Mouse (Mus musculus) frontal cortex, adult 2 months (tissue): ENCODE data around the gene 1700003H04Rik. TPM values are rescaled to one million over a fixed set of nuclear protein-coding genes. Genes with fewer than 3 reads are reported as not detected.

Source experiments
- DNase-seq, 2 experiments: peaks; one replicate each; pipeline ENCODE4 v3.0.0; 2022; ENCODE audit warnings: low spot score in 1 of 2; ENCODE audit errors: extremely low spot score in 1 of 2
- polyA plus RNA-seq: library from polyadenylated mRNA; depleted of rRNA; stranded (reverse); fragments of >200 nt; gene quantifications from 2 replicates; pipeline ENCODE4 v1.2.3, GENCODE M21; 2012; rRNA removed

Gene 1700003H04Rik
- not detected in 2 replicates for polyA plus RNA-seq

DNA sequence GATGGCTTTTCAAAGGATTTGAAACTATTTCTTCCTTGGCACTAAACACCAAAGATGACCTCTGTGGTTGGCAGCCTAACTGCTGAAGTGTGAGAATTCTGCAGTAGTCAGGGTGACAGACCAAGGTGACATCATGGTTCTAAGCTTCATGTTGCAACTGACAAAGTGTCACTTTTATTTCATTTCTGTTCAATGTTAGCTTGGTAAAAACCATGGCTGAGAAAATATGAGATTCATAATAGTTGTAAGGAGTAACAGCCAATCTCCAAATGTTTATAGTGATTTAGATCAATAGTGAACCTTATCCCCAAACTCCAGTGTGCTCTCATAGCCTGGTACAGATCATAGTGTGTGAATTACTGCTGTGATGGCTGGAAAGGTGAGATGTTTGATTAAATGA lies at the start of gene 1700003H04Rik:
1700003H04Rik (minus strand) TSS at position 101 of the 400 bp plus-strand sequence.
- DNase-seq = no peak

DNA sequence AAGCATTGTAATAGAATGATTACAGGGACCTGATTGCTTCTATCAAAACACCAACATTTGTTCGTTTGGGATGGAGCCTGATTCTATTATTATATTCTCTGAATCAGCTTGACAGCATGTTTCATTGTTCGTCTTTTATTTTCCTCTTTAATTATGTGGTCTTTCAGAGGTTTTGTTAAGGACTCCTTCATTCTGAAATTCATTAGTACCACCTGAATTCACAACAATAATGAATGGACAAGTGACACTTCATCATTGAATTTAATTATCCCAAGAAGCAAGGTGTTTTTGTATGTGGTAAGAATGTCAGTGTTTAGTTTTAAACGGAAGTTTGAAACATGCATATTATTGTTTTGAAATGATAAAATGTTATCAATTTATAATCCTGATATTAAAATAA lies 42.1 kb upstream of the 1700003H04Rik start:
- no peak for DNase-seq

DNA sequence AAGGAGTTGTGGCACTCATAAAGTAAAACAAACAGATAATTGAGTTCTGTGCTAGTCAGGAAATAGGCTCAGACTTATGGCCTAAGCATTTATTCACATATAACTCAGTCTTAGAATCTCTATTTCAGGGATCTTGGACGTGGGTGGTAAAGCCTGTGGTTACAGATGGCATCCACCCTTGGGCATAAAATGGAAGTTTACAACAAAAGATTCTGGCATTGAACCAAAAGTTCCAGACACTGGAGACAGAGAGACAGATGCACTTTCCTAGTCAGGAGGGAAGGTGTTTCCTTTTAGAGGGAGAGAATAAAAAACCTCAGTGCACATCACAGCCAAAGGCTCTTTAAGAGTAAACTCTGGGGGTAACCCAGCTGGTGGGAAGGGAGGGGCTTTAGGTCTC lies 32.4 kb upstream of the 1700003H04Rik start:
- peak; percentile 80 to 85 for DNase-seq

DNA sequence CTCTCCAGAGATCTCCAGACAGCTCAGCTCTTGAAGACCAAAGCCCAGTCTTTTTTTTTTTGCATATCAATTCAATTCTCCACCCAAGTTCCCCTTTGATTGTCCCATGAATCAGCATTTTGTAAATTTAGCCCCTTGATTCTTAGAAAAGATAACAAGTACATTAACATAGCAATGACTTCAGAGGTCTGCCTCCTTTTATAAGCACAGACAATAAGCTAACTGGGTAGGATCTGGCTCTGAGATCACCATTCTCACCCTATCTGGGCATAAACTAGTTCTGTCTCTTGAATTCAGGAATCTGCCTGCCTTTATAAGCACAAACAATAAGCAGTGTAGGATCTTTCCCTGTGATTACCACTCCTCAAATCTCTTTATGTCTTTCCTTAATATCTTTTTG lies 29.1 kb upstream of the 1700003H04Rik start:
- DNase-seq = no peak

DNA sequence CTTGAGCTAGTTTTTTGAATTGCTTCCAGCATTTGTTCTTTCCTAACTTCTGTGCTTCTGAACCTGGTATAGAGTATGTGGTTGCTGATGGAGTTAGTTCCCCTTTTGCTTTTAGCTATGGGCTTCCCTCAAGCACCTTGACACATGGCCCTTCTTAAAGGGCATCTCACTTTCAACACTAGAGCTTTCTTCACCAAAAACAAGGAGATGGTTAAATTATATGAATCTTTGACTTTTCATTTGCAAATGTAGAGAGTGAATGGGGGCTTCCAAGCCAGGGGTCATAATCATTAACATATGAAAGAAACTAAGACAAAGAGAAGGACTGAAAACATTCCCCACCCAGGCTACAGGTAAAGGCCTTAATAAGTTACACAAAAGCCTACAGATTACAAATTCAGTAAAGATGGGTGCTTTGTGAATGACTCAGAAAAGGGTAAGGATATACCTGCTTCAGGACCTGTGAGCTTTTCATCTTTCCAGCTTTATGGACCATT lies 25.2 kb upstream of the 1700003H04Rik start:
- no peak for DNase-seq

DNA sequence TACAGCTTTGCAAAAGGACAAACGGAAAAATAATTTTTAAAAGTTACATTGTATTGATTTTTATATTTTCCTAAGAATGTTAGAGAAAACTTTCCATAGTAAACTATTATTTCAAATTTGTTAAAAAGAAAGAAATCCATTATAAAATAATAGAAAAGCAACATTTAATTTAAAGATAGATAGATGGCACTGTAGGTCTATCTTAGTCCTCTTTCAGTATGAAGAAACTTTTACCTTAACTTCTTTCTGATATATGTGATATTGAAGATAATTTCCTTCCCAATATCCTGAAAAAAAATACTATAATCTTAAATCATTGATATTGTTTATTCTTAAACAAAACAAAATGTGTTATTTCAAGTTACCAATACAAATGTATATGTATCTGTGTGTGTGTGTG lies 24.6 kb upstream of the 1700003H04Rik start:
- DNase-seq = no peak

DNA sequence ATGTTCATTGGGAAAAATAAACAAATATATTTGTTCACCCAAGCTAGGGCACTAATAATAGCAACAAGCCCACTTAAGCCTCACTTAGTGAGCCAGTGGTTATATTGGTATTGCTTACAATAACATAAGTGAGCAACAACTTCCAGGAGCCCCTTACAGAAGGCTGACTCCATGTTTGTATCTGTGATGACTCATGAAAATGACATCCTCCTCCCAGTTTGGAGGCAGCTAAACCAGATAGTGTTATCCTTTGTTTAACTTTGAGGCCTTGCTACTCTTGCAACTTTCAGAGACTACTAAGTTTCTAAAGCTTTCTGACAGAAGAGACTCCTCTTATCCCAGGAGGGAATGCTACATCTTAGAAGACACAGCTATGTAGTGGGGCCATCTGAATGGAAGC lies 16.9 kb upstream of the 1700003H04Rik start:
- DNase-seq = no peak

DNA sequence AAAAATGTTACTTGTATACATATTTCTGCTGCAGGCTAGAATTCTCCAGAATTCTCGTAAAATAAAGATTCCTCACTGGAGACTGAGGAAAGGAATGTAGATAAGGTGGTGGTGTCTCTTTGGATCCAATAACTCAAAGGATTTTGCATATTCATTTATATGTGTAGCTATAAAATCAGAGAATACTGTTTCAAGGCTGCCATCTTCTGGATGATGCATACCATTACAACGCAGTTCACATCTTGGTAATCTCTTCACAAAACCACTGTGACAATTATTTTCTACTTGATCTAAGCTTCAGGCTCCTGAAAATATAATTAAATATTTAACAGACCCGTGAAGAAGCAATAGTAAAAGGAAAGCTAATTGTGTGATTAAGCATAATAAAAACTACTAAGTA lies 6.6 kb upstream of the 1700003H04Rik start:
- DNase-seq = peak in 1 of 2 experiments; percentile 72

DNA sequence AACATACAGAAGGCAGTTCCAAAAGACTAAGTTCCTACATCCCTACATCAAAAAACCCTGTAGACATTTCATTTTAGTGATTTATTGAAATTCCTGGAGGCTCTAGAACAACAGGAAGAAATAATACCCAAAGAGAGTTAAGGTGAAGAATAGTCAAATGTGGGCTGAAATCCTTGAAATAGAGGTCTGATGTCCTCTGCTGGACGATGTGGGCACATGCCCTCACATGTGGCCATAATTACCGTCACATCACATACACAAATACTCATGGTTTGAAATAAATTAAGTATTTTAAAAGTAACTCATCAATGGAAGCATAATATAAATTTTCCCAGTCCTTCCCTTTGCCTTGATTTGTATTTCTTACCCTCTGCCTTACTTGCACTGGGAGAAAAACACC lies 4.9 kb upstream of the 1700003H04Rik start:
- no peak for DNase-seq

DNA sequence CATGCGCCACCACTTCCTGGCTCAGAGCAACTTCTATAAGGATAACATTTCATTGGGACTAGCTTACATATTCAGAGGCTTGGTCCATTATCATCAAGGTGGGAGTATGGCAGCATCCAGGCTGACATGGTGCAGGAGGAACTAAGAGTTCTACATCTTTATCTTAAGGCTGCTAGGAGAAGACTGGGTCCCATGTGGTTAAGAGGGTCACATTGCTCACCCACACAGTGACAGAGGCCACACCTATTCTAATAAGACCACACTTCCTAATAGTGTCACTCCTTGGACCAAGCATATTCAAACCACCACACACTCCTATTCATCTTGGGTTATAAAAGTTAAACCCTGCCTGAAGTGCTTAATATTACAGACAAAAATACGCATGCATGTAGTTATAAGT lies 23.6 kb downstream of the 1700003H04Rik start:
- no peak for DNase-seq

DNA sequence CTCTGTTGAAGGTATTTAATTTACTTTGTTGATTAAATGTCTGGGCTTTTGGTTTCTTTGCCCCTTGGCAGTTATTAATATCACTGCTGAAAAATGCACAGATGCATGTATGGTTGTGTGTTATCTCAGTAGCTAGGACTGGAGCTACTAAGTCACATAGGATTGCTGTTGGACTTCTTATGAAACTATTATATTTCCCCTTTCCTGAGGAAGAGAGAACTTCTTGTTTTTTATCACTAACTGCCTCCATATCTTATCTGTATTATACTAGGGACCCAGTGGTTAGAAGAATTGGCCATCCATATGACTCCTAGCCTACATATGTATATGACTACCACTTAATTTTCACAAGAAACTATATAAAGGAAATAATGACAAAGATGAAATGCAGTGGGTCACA lies 24.9 kb downstream of the 1700003H04Rik start:
- no peak for DNase-seq

DNA sequence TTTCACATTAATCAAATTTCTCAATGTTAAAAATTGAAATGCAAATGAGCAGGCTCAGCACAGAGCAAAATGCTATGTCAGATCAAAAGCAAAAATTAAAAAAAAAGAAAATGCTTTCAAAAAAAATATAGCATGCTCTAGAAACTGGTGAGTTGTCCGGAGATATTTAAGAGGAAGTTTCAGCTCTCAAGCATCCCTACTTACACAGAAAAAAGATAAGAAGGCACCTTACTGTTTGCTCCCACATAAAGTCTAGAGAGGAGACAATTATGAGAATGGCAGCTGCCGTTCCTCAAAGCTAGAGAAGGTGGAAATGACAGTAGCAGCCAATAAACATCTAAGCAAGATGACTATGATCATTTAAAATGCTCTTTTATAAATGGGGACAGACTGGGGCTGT lies 25.8 kb downstream of the 1700003H04Rik start:
- DNase-seq = no peak

DNA sequence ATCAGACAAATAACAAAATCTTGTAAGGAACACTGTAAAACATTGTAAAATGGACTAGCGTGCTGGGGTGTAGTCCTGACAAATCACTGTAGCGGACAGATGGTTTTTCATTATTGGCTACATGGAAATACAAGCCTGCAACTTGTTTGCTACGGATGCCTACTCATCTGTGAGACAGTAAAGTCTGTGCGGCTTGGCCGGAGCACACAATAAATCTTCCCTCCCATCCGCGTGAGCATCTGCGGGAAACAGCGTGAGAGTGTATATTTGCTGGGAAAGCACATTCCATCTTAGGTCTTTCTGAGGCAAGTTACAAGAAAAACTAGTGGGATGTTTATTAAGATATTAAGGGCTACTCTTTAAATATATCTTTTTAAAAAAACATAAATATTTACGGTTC lies 32.0 kb downstream of the 1700003H04Rik start:
- no peak for DNase-seq

DNA sequence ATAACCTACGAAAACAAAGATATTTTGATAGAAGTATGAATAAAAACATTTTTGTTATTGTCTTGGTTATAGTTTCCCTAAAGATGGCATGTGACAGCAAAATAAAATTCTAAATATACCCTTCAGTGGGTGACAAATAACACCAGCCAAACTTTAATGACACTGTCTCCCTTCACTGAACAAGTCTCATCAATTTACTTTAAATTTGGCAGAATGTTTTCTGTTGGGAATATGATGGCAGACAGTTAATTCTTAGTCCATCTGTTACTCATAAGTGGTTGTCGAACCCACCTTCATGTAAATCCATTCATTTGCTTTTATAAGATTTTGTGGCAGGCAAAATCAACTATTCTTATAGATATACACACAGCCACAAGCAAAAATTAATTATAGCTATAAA lies 42.6 kb downstream of the 1700003H04Rik start:
- no peak for DNase-seq

DNA sequence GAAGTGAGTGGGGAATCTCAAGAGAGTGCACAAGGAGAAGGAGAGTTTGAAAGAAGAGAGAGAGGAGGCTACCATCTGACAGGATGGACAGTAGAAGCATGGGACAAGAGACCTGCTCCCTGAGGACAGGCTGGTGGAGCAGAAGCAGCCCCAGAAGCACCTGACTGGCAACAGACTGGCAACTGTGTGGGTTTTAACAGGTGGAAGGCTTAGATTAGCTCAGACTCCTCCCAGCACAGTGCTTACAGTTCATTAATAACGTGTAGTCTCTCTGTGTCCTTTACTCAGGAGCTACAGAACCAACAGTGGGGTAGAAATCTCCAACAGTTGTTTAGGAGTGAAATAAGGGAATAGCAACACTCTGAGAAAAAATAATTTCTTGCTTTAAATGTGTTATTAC lies 44.3 kb downstream of the 1700003H04Rik start:
- no peak for DNase-seq

DNA sequence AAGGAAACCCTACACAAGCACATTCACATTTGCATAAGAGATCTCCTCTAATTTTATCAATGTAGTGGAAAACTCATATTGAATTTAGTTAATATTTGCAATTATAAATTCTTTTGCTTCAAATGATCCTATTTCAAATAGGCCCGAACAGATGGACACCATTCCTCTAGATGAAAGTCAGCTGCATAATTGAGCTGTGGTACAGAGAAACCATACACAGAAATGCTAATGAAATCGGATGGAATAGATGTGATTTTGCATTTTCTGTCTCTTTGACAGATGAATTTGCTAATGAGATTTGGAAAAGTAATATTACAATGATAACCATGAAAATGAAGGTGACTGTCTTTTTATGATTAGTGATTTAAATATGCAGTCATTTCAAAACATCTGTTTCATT lies 62.1 kb downstream of the 1700003H04Rik start:
- no peak for DNase-seq

Other genes with a start within 250 kb of the 1700003H04Rik start
- gene 1700006A11Rik, start 155.1 kb downstream of the 1700003H04Rik start, polyA plus RNA-seq = not detected in 2 replicates